Mouse (Mus musculus): Measurements from ENCODE around the gene Cyp17a1. TPM values are rescaled to one million over a fixed set of nuclear protein-coding genes. Genes with fewer than 3 reads are reported as not detected.

Cyp17a1 gene
- polyA plus RNA-seq, 2 experiments from 2014 or later: not detected

Other genes with a start within 250 kb of the Cyp17a1 start
- 10 to 100 TPM; 16.3 to 21.5 TPM for gene Trim8, start 171.5 kb downstream of the Cyp17a1 start, polyA plus RNA-seq (2017; shearing (Covaris generic))
- 10 to 100 TPM; 29.0 to 34.9 TPM for gene Arl3, start 100.0 kb downstream of the Cyp17a1 start, polyA plus RNA-seq (2017; shearing (Covaris generic))
- 10 to 100 TPM in 1 of 2 experiments, 1 to 10 TPM in 1; 6.2 to 13.4 TPM for gene Sfxn2, start 99.8 kb downstream of the Cyp17a1 start, polyA plus RNA-seq (2017; shearing (Covaris generic))
- 10 to 100 TPM; 19.2 to 20.8 TPM for gene Wbp1l, start 74.1 kb downstream of the Cyp17a1 start, polyA plus RNA-seq (2017; shearing (Covaris generic))
- gene Borcs7, start 16.7 kb upstream of the Cyp17a1 start, polyA plus RNA-seq (2017; shearing (Covaris generic)): 1 to 10 TPM; 6.8 to 7.4 TPM
- gene As3mt, start 34.3 kb upstream of the Cyp17a1 start, polyA plus RNA-seq (2017; shearing (Covaris generic)): 10 to 100 TPM; 15.1 to 15.2 TPM
- under 1 TPM; 0.42 to 0.61 TPM for gene Cnnm2, start 88.4 kb upstream of the Cyp17a1 start, polyA plus RNA-seq (2017; shearing (Covaris generic))